Mouse (Mus musculus): ENCODE measurements around the gene Gm10277.
A peak's percentile ranks its signal among the peaks of the same experiment; 100 is the strongest.

- TF ChIP-seq TAL1 (IDR thresholded peaks at IDR 0.05; ENCODE audit: low read length): no peak
- peak; percentile 5; the same call in 1 of the 2 replicates for TF ChIP-seq GATA1 (IDR thresholded peaks at IDR 0.05; ENCODE audit: low read length)
Observed at GRCm38 (mm10) chr11:77770346-77770745, 17.2 kb downstream of the Gm10277 start.

All from erythroblast, embryonic 14.5 days (primary cell).